Mouse (Mus musculus): ENCODE data around the gene Gm49342. TPM values are rescaled to one million over a fixed set of nuclear protein-coding genes. Genes with fewer than 3 reads are reported as not detected.

Gene Gm49342
- polyA plus RNA-seq, 1 experiment from 2014 or later = 31.5 TPM

- no peaks in the 10 kb centered on the region for H3K27me3 ChIP-seq
- ChIA-PET CTCF (no interaction called here), POLR2A (no interaction called here)
- in situ Hi-C loops (cut with MboI; ENCODE audit: low pct_unique_long_range_greater_than_20kb) = no loop called here
- TF ChIP-seq CTCF (IDR thresholded peaks at IDR 0.05) = no peak
- ATAC-seq (peak; percentile 100), DNase-seq (ENCODE audit: low read depth, low spot score) (peak; percentile 66)
These were observed 36.9 kb downstream of the Gm49342 start for GRCm38 (mm10) chr14:50981207-50981606.

GRCm38 (mm10) chr14:50981837-50982236, 37.5 kb downstream of the Gm49342 start:
- POLR2A ChIA-PET = no interaction called here
- no peak for ATAC-seq
- DNase-seq (ENCODE audit: low read depth, low spot score) = no peak
- H3K27me3 ChIP-seq = no peaks in the 10 kb centered on the region
- CTCF ChIA-PET = no interaction called here
- in situ Hi-C loops (cut with MboI; ENCODE audit: low pct_unique_long_range_greater_than_20kb) = no loop called here
- no peak for TF ChIP-seq CTCF (IDR thresholded peaks at IDR 0.05)

- in situ Hi-C loops (cut with MboI; ENCODE audit: low pct_unique_long_range_greater_than_20kb) = no loop called here
- no peak for DNase-seq (ENCODE audit: low read depth, low spot score)
- TF ChIP-seq CTCF (IDR thresholded peaks at IDR 0.05) = no peak
These were observed 43.4 kb downstream of the Gm49342 start for GRCm38 (mm10) chr14:50987668-50988067.

GRCm38 (mm10) chr14:50991037-50991436, 46.7 kb downstream of the Gm49342 start:
- no peak for TF ChIP-seq CTCF (IDR thresholded peaks at IDR 0.05)
- POLR2A ChIA-PET = interaction anchor here (0.9 kb wide), 1 partner anchor 14 kb away, joined by 3 read pairs; no protein-coding TSS in a partner anchor
- in situ Hi-C loops (cut with MboI; ENCODE audit: low pct_unique_long_range_greater_than_20kb) = no loop called here
- CTCF ChIA-PET = interaction anchor here (0.9 kb wide), 1 partner anchor 27 kb away, joined by 3 read pairs; no protein-coding TSS in a partner anchor
- no peak for ATAC-seq
- H3K27me3 ChIP-seq = no peaks in the 10 kb centered on the region
- DNase-seq (ENCODE audit: low read depth, low spot score) = no peak

More at GRCm38 (mm10) chr14:50987668-50988067, 43.4 kb downstream of the Gm49342 start:
- no peaks in the 10 kb centered on the region for H3K27me3 ChIP-seq
- CTCF ChIA-PET = no interaction called here
- ATAC-seq = no peak
- POLR2A ChIA-PET = no interaction called here

- DNase-seq (ENCODE audit: low read depth, low spot score) (no peak), ATAC-seq (no peak)
- CTCF ChIA-PET = interaction anchor here (1.8 kb wide), 1 partner anchor 11 kb away, joined by 7 read pairs; the partner anchor contains the start of gene Rnase10
- TF ChIP-seq CTCF (IDR thresholded peaks at IDR 0.05) = no peak
- H3K27me3 ChIP-seq = no peaks in the 10 kb centered on the region
- POLR2A ChIA-PET = no interaction called here
- in situ Hi-C loops (cut with MboI; ENCODE audit: low pct_unique_long_range_greater_than_20kb) = no loop called here
These were observed 52.8 kb downstream of the Gm49342 start for GRCm38 (mm10) chr14:50997088-50997487.

GRCm38 (mm10) chr14:50997999-50998666, 53.8 kb downstream of the Gm49342 start:
- ChIA-PET CTCF (no interaction called here), POLR2A (no interaction called here)
- in situ Hi-C loops (cut with MboI; ENCODE audit: low pct_unique_long_range_greater_than_20kb) = no loop called here
- TF ChIP-seq CTCF (IDR thresholded peaks at IDR 0.05) = no peak
- no peak for ATAC-seq
- no peak for DNase-seq (ENCODE audit: low read depth, low spot score)
- H3K27me3 ChIP-seq = no peaks in the 10 kb centered on the region

GRCm38 (mm10) chr14:51007152-51007801, 63.0 kb downstream of the Gm49342 start, which contains the start of gene Rnase10:
Gene Rnase10, plus strand, starts transcription at chr14:51007751.
- in situ Hi-C loops (cut with MboI; ENCODE audit: low pct_unique_long_range_greater_than_20kb) = no loop called here
- no peak for TF ChIP-seq CTCF (IDR thresholded peaks at IDR 0.05)
- no peaks in the 10 kb centered on the region for H3K27me3 ChIP-seq
- no peak for DNase-seq (ENCODE audit: low read depth, low spot score)
- ChIA-PET CTCF (interaction anchor here (1.1 to 2.1 kb wide), 5 partner anchors 11 to 15 kb away, joined by 3 to 7 read pairs (median 4); no protein-coding TSS in a partner anchor), POLR2A (no interaction called here)
- no peak for ATAC-seq

- POLR2A ChIA-PET = interaction anchor here (0.7 kb wide), 1 partner anchor 13 kb away, joined by 3 read pairs; no protein-coding TSS in a partner anchor
- in situ Hi-C loops (cut with MboI; ENCODE audit: low pct_unique_long_range_greater_than_20kb) = no loop called here
- no peak for TF ChIP-seq CTCF (IDR thresholded peaks at IDR 0.05)
- ATAC-seq (no peak), DNase-seq (ENCODE audit: low read depth, low spot score) (no peak)
- CTCF ChIA-PET = interaction anchor here (1.1 to 2.1 kb wide), 4 partner anchors 11 to 15 kb away, joined by 3 to 7 read pairs (median 4); no protein-coding TSS in a partner anchor
- no peaks in the 10 kb centered on the region for H3K27me3 ChIP-seq
These were observed 63.8 kb downstream of the Gm49342 start for GRCm38 (mm10) chr14:51007914-51008713.

GRCm38 (mm10) chr14:51008781-51009180, 64.5 kb downstream of the Gm49342 start:
- no peak for TF ChIP-seq CTCF (IDR thresholded peaks at IDR 0.05)
- DNase-seq (ENCODE audit: low read depth, low spot score) (no peak), ATAC-seq (no peak)
- no peaks in the 10 kb centered on the region for H3K27me3 ChIP-seq
- in situ Hi-C loops (cut with MboI; ENCODE audit: low pct_unique_long_range_greater_than_20kb) = no loop called here
- POLR2A ChIA-PET = interaction anchor here (0.7 kb wide), 1 partner anchor 14 kb away, joined by 3 read pairs; no protein-coding TSS in a partner anchor
- CTCF ChIA-PET = interaction anchor here (1.3 to 2.1 kb wide), 3 partner anchors 12 to 15 kb away, joined by 3 to 7 read pairs (median 5); no protein-coding TSS in a partner anchor

- in situ Hi-C loops (cut with MboI; ENCODE audit: low pct_unique_long_range_greater_than_20kb) = no loop called here
- ATAC-seq = no peak
These were observed 65.3 kb downstream of the Gm49342 start for GRCm38 (mm10) chr14:51009572-51009971.

More at GRCm38 (mm10) chr14:51009572-51009971, 65.3 kb downstream of the Gm49342 start:
- no peak for TF ChIP-seq CTCF (IDR thresholded peaks at IDR 0.05)
- no peaks in the 10 kb centered on the region for H3K27me3 ChIP-seq
- POLR2A ChIA-PET = no interaction called here
- CTCF ChIA-PET = interaction anchor here (0.7 kb wide), 1 partner anchor 17 kb away, joined by 3 read pairs; no protein-coding TSS in a partner anchor
- DNase-seq (ENCODE audit: low read depth, low spot score) = no peak

Other genes with a start within 250 kb of the Gm49342 start
- gene Olfr748, start 237.1 kb upstream of the Gm49342 start, polyA plus RNA-seq (2021) = not detected
- gene Olfr749, start 199.4 kb upstream of the Gm49342 start, polyA plus RNA-seq (2021) = not detected
- 62.0 TPM for gene Ttc5, start 159.0 kb upstream of the Gm49342 start, polyA plus RNA-seq (2021)
- 0.04 TPM for gene Ccnb1ip1, start 136.8 kb upstream of the Gm49342 start, polyA plus RNA-seq (2021)
- gene Parp2, start 136.7 kb upstream of the Gm49342 start, polyA plus RNA-seq (2021) = 28.0 TPM
- gene Tep1, start 74.0 kb upstream of the Gm49342 start, polyA plus RNA-seq (2021) = 19.6 TPM
- 0.44 TPM for gene Klhl33, start 47.0 kb upstream of the Gm49342 start, polyA plus RNA-seq (2021)
- 54.3 TPM for gene Osgep, start 19.6 kb upstream of the Gm49342 start, polyA plus RNA-seq (2021)
- 115 TPM for gene Apex1, start 19.5 kb upstream of the Gm49342 start, polyA plus RNA-seq (2021)
- gene Pip4p1, start 13.7 kb upstream of the Gm49342 start, polyA plus RNA-seq (2021) = 71.0 TPM
- 53.3 TPM for gene Pnp, start 13.4 kb upstream of the Gm49342 start, polyA plus RNA-seq (2021)
- 2.9 TPM for gene Pnp2, start 11.5 kb downstream of the Gm49342 start, polyA plus RNA-seq (2021)
- not detected for gene Rnase10, start 63.2 kb downstream of the Gm49342 start, polyA plus RNA-seq (2021)
- not detected for gene Rnase9, start 97.4 kb downstream of the Gm49342 start, polyA plus RNA-seq (2021)
- gene Rnase11, start 105.6 kb downstream of the Gm49342 start, polyA plus RNA-seq (2021) = not detected
- not detected for gene Rnase12, start 113.1 kb downstream of the Gm49342 start, polyA plus RNA-seq (2021)
- not detected for gene Olfr750, start 129.9 kb downstream of the Gm49342 start, polyA plus RNA-seq (2021)
- gene Rnase4, start 146.6 kb downstream of the Gm49342 start, polyA plus RNA-seq (2021) = 45.7 TPM
- 1.3 TPM for gene Ang, start 146.6 kb downstream of the Gm49342 start, polyA plus RNA-seq (2021)
- not detected for gene Eddm3b, start 169.9 kb downstream of the Gm49342 start, polyA plus RNA-seq (2021)
- gene Rnase6, start 179.4 kb downstream of the Gm49342 start, polyA plus RNA-seq (2021) = not detected
- gene Rnase1, start 202.3 kb downstream of the Gm49342 start, polyA plus RNA-seq (2021) = not detected
- not detected for gene Rnase2b, start 217.7 kb downstream of the Gm49342 start, polyA plus RNA-seq (2021)